Mouse (Mus musculus) myocyte (in vitro differentiated cells): ENCODE measurements around the gene Scamp3. TPM values are rescaled to one million over a fixed set of nuclear protein-coding genes. Genes with fewer than 3 reads are reported as not detected.

Source experiments
- H3K27me3 ChIP-seq: one replicate; pipeline ENCODE4 v1.6.1; 2011; ENCODE audit not compliant: control insufficient read depth, insufficient read depth, insufficient read length
- H3K36me3 ChIP-seq: one replicate; pipeline ENCODE4 v1.6.1; 2011; ENCODE audit not compliant: control insufficient read depth, insufficient read depth
- H3K4me2 ChIP-seq: one replicate; pipeline ENCODE4 v1.6.1; 2011; ENCODE audit warnings: low read depth, control low read depth
- H3K4me3 ChIP-seq: one replicate; pipeline ENCODE4 v1.5.1; 2011; ENCODE audit warnings: mild to moderate bottlenecking, control low read depth, moderate library complexity
- H3K79me2 ChIP-seq: one replicate; pipeline ENCODE4 v1.6.1; 2011; ENCODE audit not compliant: control insufficient read depth, insufficient read depth
- H3ac ChIP-seq: one replicate; pipeline ENCODE4 v1.6.1; 2011; ENCODE audit not compliant: control insufficient read depth, insufficient read length
- CEBPB ChIP-seq: IDR thresholded peaks from 2 replicates; pipeline ENCODE4 v1.6.1; 2011; ENCODE audit warnings: mild to moderate bottlenecking, moderate library complexity; ENCODE audit not compliant: poor library complexity, insufficient read depth, severe bottlenecking
- E2F4 ChIP-seq: IDR thresholded peaks from one replicate; pipeline ENCODE4 v1.6.1; 2011; ENCODE audit warnings: mild to moderate bottlenecking, control low read depth, moderate library complexity; ENCODE audit not compliant: insufficient read depth
- MAX ChIP-seq: IDR thresholded peaks from one replicate; pipeline ENCODE4 v1.6.1; 2011; ENCODE audit warnings: low read depth, mild to moderate bottlenecking, control low read depth
- MYOD1 ChIP-seq, 3 experiments: IDR thresholded peaks; one replicate each; pipeline ENCODE4 v1.6.1; 2011; ENCODE audit warnings: control low read depth in 2 of 3, low read depth in 2 of 3, mild to moderate bottlenecking in 2 of 3, moderate library complexity in 1 of 3; ENCODE audit not compliant: insufficient read length in 2 of 3, control insufficient read depth in 1 of 3
- MYOG ChIP-seq, 3 experiments: IDR thresholded peaks; one replicate each; pipeline ENCODE4 v1.6.1; 2011; ENCODE audit warnings: control low read depth in 2 of 3, low read depth in 2 of 3, mild to moderate bottlenecking in 2 of 3; ENCODE audit not compliant: insufficient read length in 2 of 3, control insufficient read depth in 1 of 3, insufficient read depth in 1 of 3
- POLR2A ChIP-seq: IDR thresholded peaks from one replicate; pipeline ENCODE4 v1.6.1; 2011; ENCODE audit warnings: low read depth, mild to moderate bottlenecking, control low read depth, moderate library complexity; ENCODE audit not compliant: insufficient read length
- POLR2AphosphoS2 ChIP-seq: IDR thresholded peaks from one replicate; pipeline ENCODE4 v1.6.1; 2011; ENCODE audit warnings: low read depth, control low read depth; ENCODE audit not compliant: insufficient read length
- REST ChIP-seq: IDR thresholded peaks from one replicate; pipeline ENCODE4 v1.6.1; 2011; ENCODE audit warnings: mild to moderate bottlenecking, control low read depth, moderate library complexity; ENCODE audit not compliant: insufficient read depth, insufficient read length
- SRF ChIP-seq: IDR thresholded peaks from one replicate; pipeline ENCODE4 v1.6.1; 2011; ENCODE audit warnings: low read depth; ENCODE audit not compliant: control insufficient read depth, insufficient read length
- TCF12 ChIP-seq: IDR thresholded peaks from one replicate; pipeline ENCODE4 v1.6.1; 2011; ENCODE audit warnings: mild to moderate bottlenecking, control low read depth; ENCODE audit not compliant: poor library complexity, insufficient read depth, severe bottlenecking
- TCF3 ChIP-seq: IDR thresholded peaks from one replicate; pipeline ENCODE4 v1.6.1; 2011; ENCODE audit warnings: low read depth, control low read depth; ENCODE audit not compliant: insufficient read length
- USF1 ChIP-seq: IDR thresholded peaks from one replicate; pipeline ENCODE4 v1.6.1; 2011; ENCODE audit warnings: low read depth, mild to moderate bottlenecking, control low read depth, moderate library complexity
- polyA plus RNA-seq: library from polyadenylated mRNA; unstranded; fragments of >200 nt; fragmentation: generic; extraction: Trizol; gene quantifications from one replicate; pipeline ENCODE4 v1.2.1, GENCODE M21; 2012; ENCODE audit warnings: missing spikeins

Gene Scamp3
- polyA plus RNA-seq, 1 experiment = 127 TPM

DNA sequence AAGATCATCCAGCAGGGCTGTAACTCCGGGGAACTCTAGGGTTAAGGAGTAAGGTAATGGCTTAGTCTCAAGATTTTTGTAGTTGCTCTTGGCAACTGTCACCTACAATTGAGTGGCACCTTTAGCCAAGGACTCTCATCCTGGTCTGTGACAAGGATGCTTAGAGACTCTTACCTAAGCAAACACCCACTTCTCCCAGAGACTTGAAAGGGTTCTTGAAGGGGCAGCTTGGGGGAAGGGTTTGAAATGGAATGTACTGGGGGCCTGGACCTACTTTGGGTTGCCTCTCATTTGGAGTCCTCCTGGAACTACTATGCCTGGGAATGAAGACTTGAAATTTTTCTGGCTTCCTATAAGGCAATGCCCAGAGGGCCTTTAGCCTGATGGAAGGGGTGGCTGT is 41.0 kb downstream of the Scamp3 start:
- Histone ChIP-seq H3K27me3 (no peaks in the 10 kb centered on the region), H3ac (no peak overlapping the region), H3K4me2 (no peak overlapping the region), H3K36me3 (no peaks in the 10 kb centered on the region), H3K79me2 (peaks cover 2% of the 10 kb centered on the region), H3K4me3 (no peak overlapping the region)
- no peak for TF ChIP-seq REST

DNA sequence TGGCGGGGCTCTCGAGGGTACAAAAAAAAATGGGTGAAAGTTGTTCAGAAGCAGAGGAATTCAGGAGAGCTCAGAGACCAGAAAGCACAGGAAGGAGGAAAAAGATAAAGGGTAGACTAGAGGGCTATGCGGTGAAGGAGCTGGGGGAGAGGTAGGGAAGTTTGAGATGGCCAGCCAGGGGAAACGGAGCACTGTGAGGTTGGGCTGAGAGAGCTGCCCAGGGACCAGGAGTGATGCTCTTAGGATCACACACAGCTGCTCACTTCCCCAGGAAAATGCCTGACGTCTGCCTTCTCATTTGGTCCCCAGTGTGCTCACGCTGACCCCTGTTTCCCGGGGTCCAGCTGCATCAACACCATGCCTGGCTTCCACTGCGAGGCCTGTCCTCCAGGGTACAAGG is 42.3 kb downstream of the Scamp3 start:
- H3K4me2 ChIP-seq = no peak overlapping the region
- H3K79me2 ChIP-seq = no peaks in the 10 kb centered on the region
- H3K4me3 ChIP-seq = no peak overlapping the region
- no peaks in the 10 kb centered on the region for H3K27me3 ChIP-seq
- no peak overlapping the region for H3ac ChIP-seq
- TF ChIP-seq E2F4 (no peak), MAX (no peak), MYOD1 (IDR thresholded peaks at IDR 0.05; ENCODE audit: control insufficient read depth in 1 of 3, insufficient read length in 2 of 3, low read depth in 2 of 3) (no peak), CEBPB (no peak), SRF (no peak), REST (no peak), TCF3 (no peak), USF1 (no peak), TCF12 (no peak), POLR2AphosphoS2 (no peak), MYOG (IDR thresholded peaks at IDR 0.05; ENCODE audit: control insufficient read depth in 1 of 3, insufficient read depth in 1 of 3, insufficient read length in 2 of 3, low read depth in 2 of 3) (no peak), POLR2A (no peak)
- no peaks in the 10 kb centered on the region for H3K36me3 ChIP-seq

DNA sequence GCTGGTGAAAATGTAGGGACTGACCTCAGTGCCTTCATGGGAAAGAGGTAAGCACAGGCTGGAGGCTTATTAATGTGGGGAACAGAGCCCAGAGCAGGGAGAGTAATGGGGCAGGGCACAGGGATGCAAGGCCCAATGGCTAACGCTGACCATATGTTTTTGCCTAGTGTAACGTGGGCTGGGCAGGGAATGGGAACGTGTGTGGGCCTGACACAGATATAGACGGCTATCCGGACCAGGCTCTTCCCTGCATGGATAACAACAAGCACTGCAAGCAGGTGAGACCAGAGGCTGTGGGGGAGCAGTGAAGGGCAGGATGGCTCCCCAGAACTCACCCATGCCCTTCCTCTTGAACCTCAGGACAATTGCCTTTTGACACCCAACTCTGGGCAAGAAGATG is 43.9 kb downstream of the Scamp3 start:
- no peaks in the 10 kb centered on the region for H3K27me3 ChIP-seq
- H3K79me2 ChIP-seq = no peaks in the 10 kb centered on the region
- no peak overlapping the region for H3K4me3 ChIP-seq
- H3ac ChIP-seq = no peak overlapping the region
- TF ChIP-seq CEBPB (no peak), USF1 (no peak), MYOG (IDR thresholded peaks at IDR 0.05; ENCODE audit: control insufficient read depth in 1 of 3, insufficient read depth in 1 of 3, insufficient read length in 2 of 3, low read depth in 2 of 3) (no peak), REST (no peak), MAX (no peak)
- H3K36me3 ChIP-seq = no peaks in the 10 kb centered on the region
- H3K4me2 ChIP-seq = no peak overlapping the region

DNA sequence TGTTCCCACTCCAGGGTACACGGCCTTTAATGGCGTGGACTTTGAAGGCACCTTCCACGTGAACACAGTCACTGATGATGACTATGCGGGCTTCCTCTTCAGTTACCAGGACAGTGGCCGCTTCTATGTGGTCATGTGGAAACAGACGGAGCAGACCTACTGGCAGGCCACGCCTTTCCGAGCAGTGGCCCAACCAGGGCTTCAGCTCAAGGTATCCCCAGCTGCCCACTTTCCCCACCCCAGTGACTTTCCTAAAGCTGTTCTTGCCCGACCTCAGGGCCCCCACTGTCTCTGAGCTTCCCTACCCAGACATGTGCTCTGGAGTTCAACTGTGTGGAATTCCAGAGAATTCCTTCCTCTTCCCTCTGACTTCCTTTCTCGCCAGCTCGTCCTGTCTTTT is 47.5 kb downstream of the Scamp3 start:
- Histone ChIP-seq H3K4me3 (no peak overlapping the region), H3K27me3 (no peaks in the 10 kb centered on the region), H3K36me3 (no peaks in the 10 kb centered on the region), H3K4me2 (no peak overlapping the region), H3ac (no peak overlapping the region), H3K79me2 (no peaks in the 10 kb centered on the region)
- no peak for TF ChIP-seq POLR2A
- TF ChIP-seq USF1 = no peak
- TF ChIP-seq POLR2AphosphoS2 = no peak
- no peak for TF ChIP-seq REST
- no peak for TF ChIP-seq TCF12
- TF ChIP-seq CEBPB = no peak
- TF ChIP-seq MYOD1 (IDR thresholded peaks at IDR 0.05; ENCODE audit: control insufficient read depth in 1 of 3, insufficient read length in 2 of 3, low read depth in 2 of 3) = no peak
- TF ChIP-seq E2F4 = no peak
- TF ChIP-seq MAX = no peak
- TF ChIP-seq MYOG (IDR thresholded peaks at IDR 0.05; ENCODE audit: control insufficient read depth in 1 of 3, insufficient read depth in 1 of 3, insufficient read length in 2 of 3, low read depth in 2 of 3) = no peak
- TF ChIP-seq SRF = no peak

DNA sequence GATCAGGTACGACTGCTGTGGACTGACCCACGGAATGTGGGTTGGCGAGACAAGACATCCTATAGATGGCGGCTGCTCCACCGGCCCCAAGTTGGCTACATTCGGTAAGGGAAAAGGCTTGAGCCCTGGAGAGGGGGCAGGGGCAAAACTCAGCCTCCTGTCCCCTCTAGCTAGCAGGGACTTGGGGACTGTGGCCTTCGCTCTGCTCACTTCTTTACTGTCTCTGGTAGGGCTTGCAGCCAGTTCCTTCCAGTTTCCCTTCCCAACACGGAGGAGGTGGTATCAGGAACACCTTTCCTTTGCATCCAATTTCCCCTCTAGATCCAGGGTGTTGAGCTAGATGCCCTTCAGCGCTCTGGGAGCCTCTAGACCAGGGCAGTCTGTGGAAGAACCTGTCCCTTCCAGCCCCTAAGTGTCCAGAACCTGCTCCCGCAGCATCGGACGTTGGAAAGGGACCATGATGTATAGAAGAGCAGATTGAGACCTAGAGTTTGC is 48.1 kb downstream of the Scamp3 start:
- no peak overlapping the region for H3K4me2 ChIP-seq
- H3K36me3 ChIP-seq = no peaks in the 10 kb centered on the region
- TF ChIP-seq POLR2AphosphoS2 (no peak), CEBPB (no peak), POLR2A (no peak), MYOD1 (IDR thresholded peaks at IDR 0.05; ENCODE audit: control insufficient read depth in 1 of 3, insufficient read length in 2 of 3, low read depth in 2 of 3) (no peak), SRF (no peak), REST (no peak), E2F4 (no peak), TCF3 (no peak), TCF12 (no peak), MYOG (IDR thresholded peaks at IDR 0.05; ENCODE audit: control insufficient read depth in 1 of 3, insufficient read depth in 1 of 3, insufficient read length in 2 of 3, low read depth in 2 of 3) (no peak), USF1 (no peak), MAX (no peak)
- H3K79me2 ChIP-seq = no peaks in the 10 kb centered on the region
- H3ac ChIP-seq = no peak overlapping the region
- no peak overlapping the region for H3K4me3 ChIP-seq
- no peaks in the 10 kb centered on the region for H3K27me3 ChIP-seq
